Mouse (Mus musculus) ES-Bruce4 (cell line): ENCODE data around the gene Pcx.

Experiments
- CTCF ChIP-seq: IDR thresholded peaks from one replicate; pipeline ENCODE4 v1.8.1; 2011; ENCODE audit warnings: low read depth, low read length
- EP300 ChIP-seq: IDR thresholded peaks from 2 replicates; pipeline ENCODE4 v1.6.1; 2011; ENCODE audit warnings: low read depth, low read length; ENCODE audit not compliant: insufficient read depth

DNA sequence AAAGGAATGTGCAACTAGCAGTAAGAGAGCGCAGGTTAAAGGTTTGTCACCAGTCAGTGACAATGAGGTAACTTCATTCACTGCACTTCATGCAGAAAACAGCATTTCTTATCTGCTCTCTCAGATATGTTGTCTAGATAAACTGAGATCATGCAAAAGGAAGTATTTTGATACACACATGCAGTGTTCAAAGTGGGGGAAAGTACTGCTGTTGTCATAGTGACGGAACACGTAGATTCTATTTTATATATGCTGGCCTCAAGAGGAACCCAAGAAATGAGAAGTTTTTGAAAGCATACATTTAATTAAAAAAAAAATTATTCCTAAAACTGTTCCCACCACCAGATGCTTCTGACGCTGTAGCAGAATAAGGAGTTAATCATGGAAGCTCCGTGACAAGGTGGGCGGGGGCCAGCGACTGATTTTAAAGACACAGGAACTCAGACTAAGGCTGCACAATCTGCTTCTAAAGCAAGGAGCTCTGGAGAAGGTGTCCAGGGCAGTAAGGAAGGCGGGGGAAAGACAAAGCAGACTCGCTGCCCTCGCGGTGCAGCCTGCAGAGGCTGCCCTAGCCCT, 136.7 kb downstream of the Pcx start:
- TF ChIP-seq CTCF (no peak), EP300 (no peak)
